Mouse (Mus musculus) spleen, adult 2 months (tissue): Measurements from ENCODE around the gene Wscd2. TPM values are rescaled to one million over a fixed set of nuclear protein-coding genes. Genes with fewer than 3 reads are reported as not detected.

Experiments
- DNase-seq, 2 experiments: peaks; one replicate each; pipeline versions ENCODE4 v3.0.0 to v3.0.0-alpha.2; 2012 to 2021; ENCODE audit warnings: low spot score in 2 of 2, low read depth in 1 of 2
- H3K27ac ChIP-seq: fragments of 200-500 bp; 2 replicates; pipeline ENCODE4 v1.5.1; 2012; ENCODE audit warnings: low read length, inconsistent platforms; ENCODE audit not compliant: insufficient read depth
- H3K27me3 ChIP-seq: fragments of 200-500 bp; 2 replicates; pipeline ENCODE4 v1.6.1; 2012; ENCODE audit warnings: mild to moderate bottlenecking, moderate library complexity, low read length, inconsistent platforms; ENCODE audit not compliant: control insufficient read depth, insufficient read depth
- H3K36me3 ChIP-seq: fragments of 200-500 bp; 2 replicates; pipeline ENCODE4 v1.6.1; 2012; ENCODE audit warnings: mild to moderate bottlenecking, low read length, inconsistent platforms; ENCODE audit not compliant: control insufficient read depth, insufficient read depth
- H3K4me1 ChIP-seq: fragments of 200-500 bp; 2 replicates; pipeline ENCODE4 v1.6.1; 2011; ENCODE audit warnings: inconsistent platforms; ENCODE audit not compliant: control insufficient read depth, insufficient read depth, insufficient read length
- H3K4me3 ChIP-seq: fragments of 200-500 bp; 2 replicates; pipeline ENCODE4 v1.5.1; 2011; ENCODE audit warnings: mild to moderate bottlenecking, inconsistent platforms; ENCODE audit not compliant: insufficient read depth, insufficient read length; ENCODE audit errors: extremely low read depth
- CTCF ChIP-seq: fragments of 200-500 bp; IDR thresholded peaks from 2 replicates; pipeline ENCODE4 v1.5.1; 2011; ENCODE audit warnings: mild to moderate bottlenecking, inconsistent platforms; ENCODE audit not compliant: insufficient read depth, insufficient read length, insufficient replicate concordance; ENCODE audit errors: extremely low read depth
- POLR2A ChIP-seq: fragments of 200-500 bp; IDR thresholded peaks from 2 replicates; pipeline ENCODE4 v1.6.1; 2011; ENCODE audit warnings: low read depth, low read length, inconsistent platforms
- WGBS: fragments of 180-500 bp; shearing (Covaris S2); methylation state at CpG from one replicate; pipeline ENCODE4 v1.1.7; 2018; 5-methylcytosine and 5-hydroxymethylcytosine counted together
- polyA plus RNA-seq: library from polyadenylated mRNA; depleted of rRNA; stranded (reverse); fragments of >200 nt; gene quantifications from 2 replicates; pipeline ENCODE4 v1.2.3, GENCODE M21; 2012

Wscd2 gene
- polyA plus RNA-seq, 1 experiment: 1.2 TPM

DNA sequence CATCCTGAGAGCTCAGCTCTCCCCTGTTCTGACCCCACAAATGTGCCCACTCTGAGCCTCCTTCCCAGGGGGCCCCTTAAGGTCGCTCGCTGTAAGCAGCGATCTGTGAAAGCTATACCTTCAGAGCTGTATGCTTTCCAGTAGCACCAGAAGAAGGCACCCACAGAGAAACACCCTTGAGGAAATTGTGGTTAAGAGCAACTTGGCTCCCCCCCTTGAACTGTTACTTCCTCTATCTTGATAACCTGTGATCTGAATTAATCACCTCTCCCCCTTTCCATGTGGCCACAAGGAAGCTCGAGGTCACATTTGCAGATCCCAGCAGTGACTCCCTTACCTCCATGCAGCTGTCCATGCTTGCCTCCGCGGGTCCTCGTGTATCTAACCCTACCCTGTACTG is 130.9 kb downstream of the Wscd2 start:
- no peak for DNase-seq
- TF ChIP-seq CTCF: no peak
- 4% methylated on average over 7 of the region's 7 CpGs for WGBS
- Histone ChIP-seq H3K4me1 (peaks cover 8% of the 10 kb centered on the region; the same call in 1 of the 2 replicates), H3K4me3 (no peak overlapping the region), H3K27me3 (no peaks in the 10 kb centered on the region), H3K36me3 (no peaks in the 10 kb centered on the region), H3K27ac (no peak overlapping the region)

- peaks cover 8% of the 10 kb centered on the region; the same call in 1 of the 2 replicates for H3K4me1 ChIP-seq
- DNase-seq: no peak
- no peaks in the 10 kb centered on the region for H3K27me3 ChIP-seq
- no peak overlapping the region for H3K4me3 ChIP-seq
- no peaks in the 10 kb centered on the region for H3K36me3 ChIP-seq
- H3K27ac ChIP-seq: no peak overlapping the region
- TF ChIP-seq POLR2A: no peak
- no peak for TF ChIP-seq CTCF
- 67% methylated on average over 2 of the region's 2 CpGs for WGBS
Measured at GRCm38 (mm10) chr5:113623052-113623451, 132.9 kb downstream of the Wscd2 start.

- Histone ChIP-seq H3K4me1 (peaks cover 8% of the 10 kb centered on the region; the same call in 1 of the 2 replicates), H3K36me3 (no peaks in the 10 kb centered on the region), H3K4me3 (no peak overlapping the region), H3K27me3 (no peaks in the 10 kb centered on the region), H3K27ac (no peak overlapping the region)
- 88% methylated on average over 4 of the region's 4 CpGs for WGBS
- TF ChIP-seq POLR2A (no peak), CTCF (no peak)
- no peak for DNase-seq
Measured at GRCm38 (mm10) chr5:113625068-113625467, 134.9 kb downstream of the Wscd2 start.

- Histone ChIP-seq H3K27me3 (no peaks in the 10 kb centered on the region), H3K27ac (no peak overlapping the region), H3K4me3 (no peak overlapping the region), H3K4me1 (peaks cover 2% of the 10 kb centered on the region; the same call in 1 of the 2 replicates), H3K36me3 (no peaks in the 10 kb centered on the region)
- DNase-seq: no peak
- 64% methylated on average over 8 of the region's 8 CpGs for WGBS
- TF ChIP-seq POLR2A: no peak
- TF ChIP-seq CTCF: no peak
Measured at GRCm38 (mm10) chr5:113626352-113626751, 136.2 kb downstream of the Wscd2 start.

DNA sequence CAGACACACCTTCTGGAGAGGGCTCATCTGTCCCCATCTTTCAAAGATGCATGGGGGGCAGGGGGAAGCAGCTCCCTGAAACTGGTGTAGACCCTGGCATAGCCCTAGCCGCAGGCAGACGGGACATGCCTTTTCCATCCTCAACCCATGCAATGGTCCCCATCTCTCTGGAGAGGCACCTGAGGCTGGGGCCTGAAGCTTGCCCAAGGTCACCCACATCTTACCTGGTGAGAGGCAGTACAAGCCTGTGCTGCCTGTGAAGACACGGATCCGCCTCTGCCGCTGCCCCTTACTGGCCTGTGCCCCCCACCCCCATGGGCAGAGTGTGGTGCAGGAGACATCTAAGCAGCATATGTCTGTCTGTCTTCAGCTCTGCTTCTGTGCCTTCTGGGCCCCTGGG is 136.9 kb downstream of the Wscd2 start:
- Histone ChIP-seq H3K27me3 (no peaks in the 10 kb centered on the region), H3K27ac (no peak overlapping the region), H3K36me3 (no peaks in the 10 kb centered on the region), H3K4me1 (no peaks in the 10 kb centered on the region), H3K4me3 (no peak overlapping the region)
- 87% methylated on average over 5 of the region's 5 CpGs for WGBS
- TF ChIP-seq POLR2A (no peak), CTCF (no peak)
- DNase-seq: no peak

- H3K4me3 ChIP-seq: no peak overlapping the region
- H3K36me3 ChIP-seq: no peaks in the 10 kb centered on the region
- 30% methylated on average over 11 of the region's 11 CpGs for whole genome bisulfite sequencing
- DNase-seq: no peak
- no peak overlapping the region for H3K27ac ChIP-seq
- no peaks in the 10 kb centered on the region for H3K27me3 ChIP-seq
- H3K4me1 ChIP-seq: no peaks in the 10 kb centered on the region
- TF ChIP-seq CTCF (no peak), POLR2A (no peak)
Measured at GRCm38 (mm10) chr5:113627820-113628437, 137.8 kb downstream of the Wscd2 start.

DNA sequence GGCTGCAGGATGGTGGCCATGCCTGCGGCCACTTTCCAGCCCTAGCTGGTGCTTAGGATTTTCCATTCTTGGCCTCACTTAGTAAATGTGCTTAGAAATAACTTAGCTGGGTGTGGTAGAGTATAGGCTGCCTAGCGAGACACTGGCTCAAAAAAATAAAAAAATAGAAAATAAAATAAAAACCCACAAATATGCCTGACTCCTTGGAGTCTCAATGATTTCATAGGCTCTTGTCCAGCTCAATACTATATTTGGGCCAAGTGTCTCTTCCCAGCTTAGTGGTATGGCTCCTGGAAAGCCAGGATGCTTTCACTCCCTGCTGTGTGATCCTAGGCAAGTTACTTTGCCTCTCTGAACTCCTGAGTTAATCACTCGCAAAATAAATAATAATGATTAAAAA is 139.1 kb downstream of the Wscd2 start:
- no peaks in the 10 kb centered on the region for H3K36me3 ChIP-seq
- WGBS: 86% methylated on average over 3 of the region's 3 CpGs

More for the DNA sequence above, 139.1 kb downstream of the Wscd2 start:
- H3K4me3 ChIP-seq: no peak overlapping the region
- TF ChIP-seq POLR2A (no peak), CTCF (no peak)
- no peak overlapping the region for H3K27ac ChIP-seq
- H3K27me3 ChIP-seq: no peaks in the 10 kb centered on the region
- no peak for DNase-seq
- H3K4me1 ChIP-seq: peaks cover 3% of the 10 kb centered on the region; the same call in 1 of the 2 replicates
